Mouse (Mus musculus): ENCODE measurements at regions not wholly inside any gene's neighbourhood (a gene's known extent, or its start where the extent isn't known, plus 50 kb on each side); places are given as distances from the start of the nearest gene placed in this dataset.

- TF ChIP-seq CTCF (IDR thresholded peaks at IDR 0.05; ENCODE audit: low read depth, low read length) (no peak), POLR2A (IDR thresholded peaks at IDR 0.05; ENCODE audit: insufficient read depth, low read length) (no peak), EP300 (IDR thresholded peaks at IDR 0.05; ENCODE audit: insufficient read depth, low read depth, low read length) (no peak)
These were observed 1051.2 kb upstream of the Lrrc6 start for GRCm38 (mm10) chr15:67551911-67552310.

Measured in ES-Bruce4 (cell line).